Mouse (Mus musculus) liver, embryonic 14.5 days (tissue): Measurements from ENCODE around the gene Gorasp2.

Experiments
- CTCF ChIP-seq: IDR thresholded peaks from 2 replicates; pipeline ENCODE4 v1.5.1; 2016; ENCODE audit warnings: antibody characterized with exemption, low read depth, control low read depth
- EP300 ChIP-seq: IDR thresholded peaks from 2 replicates; pipeline ENCODE4 v1.6.1; 2016; ENCODE audit warnings: antibody characterized with exemption, low read depth

DNA sequence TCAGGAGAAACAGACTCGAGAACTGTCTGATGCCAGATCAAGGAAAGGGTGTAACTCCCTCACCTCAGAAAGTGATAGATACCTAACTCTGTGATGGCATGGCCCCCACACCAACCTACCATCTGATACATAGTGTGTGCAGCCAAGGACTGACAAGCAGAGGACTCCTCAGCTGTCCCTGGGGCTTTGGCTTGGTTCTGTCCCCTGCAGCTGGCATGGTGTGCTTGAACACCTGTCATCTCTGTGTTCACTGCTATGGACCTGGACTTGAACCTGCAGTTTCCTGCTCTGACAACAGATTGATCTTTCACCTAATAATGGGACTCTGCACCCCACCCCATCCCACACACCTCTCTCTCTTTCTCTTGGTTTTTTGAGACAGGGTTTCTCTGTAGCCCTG lies 29.0 kb upstream of the Gorasp2 start:
- TF ChIP-seq CTCF (no peak), EP300 (no peak)
